Mouse (Mus musculus): Measurements from ENCODE around the gene Dbn1. TPM values are rescaled to one million over a fixed set of nuclear protein-coding genes. Genes with fewer than 3 reads are reported as not detected.

The Dbn1 gene
- polyA plus RNA-seq, 1 experiment from 2014 or later, result 372 TPM

DNA sequence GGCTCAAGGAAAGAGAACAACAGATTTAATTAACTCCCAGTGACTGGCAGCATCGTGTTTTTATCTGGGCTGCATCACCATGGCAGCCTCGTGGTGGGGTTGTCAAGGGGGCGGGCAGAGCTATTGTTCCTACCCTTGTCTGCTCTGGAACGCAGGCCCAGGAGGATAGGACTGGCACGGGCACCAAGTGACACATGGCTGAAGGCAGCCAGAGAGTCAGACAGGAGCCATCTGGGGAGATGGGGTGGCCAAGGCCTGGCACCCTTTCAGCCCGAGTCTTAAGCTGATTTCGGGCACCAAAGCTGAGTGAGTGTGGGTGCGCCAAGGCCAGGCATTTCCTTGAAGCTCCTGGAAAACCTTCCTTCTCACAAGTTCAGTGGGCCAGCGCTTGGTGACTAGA lies 17.5 kb downstream of the Dbn1 start:
- ATAC-seq (ENCODE audit: insufficient read depth, low FRiP score, low TSS enrichment) (no peak), DNase-seq (ENCODE audit: low spot score) (no peak)
- Histone ChIP-seq H3K9me3 (ENCODE audit: control insufficient read depth, low read length) (no peaks in the 10 kb centered on the region), H3K36me3 (ENCODE audit: control insufficient read depth, insufficient read depth, low read length) (peaks cover 8% of the 10 kb centered on the region), H3K27me3 (ENCODE audit: control insufficient read depth, insufficient read depth, low read length) (no peaks in the 10 kb centered on the region), H3K4me2 (ENCODE audit: low read depth) (no peak overlapping the region), H3K27ac (ENCODE audit: low read depth, low read length) (0 out of 2 replicates have a peak overlapping the region, but pooled peaks have one; percentile 50), H3K4me3 (ENCODE audit: low read depth, low read length) (no peak overlapping the region), H3K9ac (ENCODE audit: low read length) (0 out of 2 replicates have a peak overlapping the region, but pooled peaks have one; percentile 29), H3K4me1 (ENCODE audit: control insufficient read depth, insufficient read depth, low read length) (peaks cover 55% of the 10 kb centered on the region)
- WGBS, result 66% methylated on average over 9 of the region's 9 CpGs

DNA sequence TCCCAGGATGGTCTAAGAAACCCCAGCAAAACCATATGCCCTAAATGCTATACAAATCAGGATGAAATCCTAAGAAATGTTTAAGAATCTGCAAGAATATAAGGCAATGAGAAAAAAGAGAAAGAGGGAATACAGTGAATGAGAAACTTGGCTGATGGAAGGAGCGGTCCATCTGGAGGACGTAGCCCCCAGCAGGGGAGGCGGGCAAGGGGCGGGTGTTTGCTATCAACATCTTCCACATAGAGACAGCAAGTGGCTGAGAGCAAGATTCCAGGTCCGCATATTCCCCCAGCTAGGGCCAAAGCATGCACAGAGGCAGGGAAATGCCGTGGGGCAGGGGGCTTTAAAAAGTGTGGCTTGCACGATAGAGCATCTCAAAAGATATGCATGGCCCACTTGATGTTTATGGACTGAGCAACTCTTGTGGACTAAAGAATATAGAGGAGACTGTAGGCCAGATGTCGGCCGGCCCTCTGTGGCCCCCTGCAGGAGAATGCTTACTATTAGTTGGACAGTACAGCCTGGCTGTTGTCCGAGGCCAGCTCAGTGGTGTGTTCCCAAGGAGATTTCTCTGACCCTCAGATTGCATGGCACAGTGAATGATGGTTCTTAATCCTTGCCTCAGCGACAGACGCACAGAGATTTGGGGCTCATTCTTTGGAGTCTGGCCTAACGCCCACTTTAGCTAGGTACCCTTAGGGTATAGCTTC lies 18.9 kb downstream of the Dbn1 start:
- Histone ChIP-seq H3K36me3 (ENCODE audit: control insufficient read depth, insufficient read depth, low read length) (no peaks in the 10 kb centered on the region), H3K9me3 (ENCODE audit: control insufficient read depth, low read length) (no peaks in the 10 kb centered on the region), H3K4me1 (ENCODE audit: control insufficient read depth, insufficient read depth, low read length) (peaks cover 54% of the 10 kb centered on the region), H3K4me3 (ENCODE audit: low read depth, low read length) (no peak overlapping the region), H3K27ac (ENCODE audit: low read depth, low read length) (no peak overlapping the region), H3K4me2 (ENCODE audit: low read depth) (no peak overlapping the region), H3K9ac (ENCODE audit: low read length) (no peak overlapping the region), H3K27me3 (ENCODE audit: control insufficient read depth, insufficient read depth, low read length) (no peaks in the 10 kb centered on the region)
- ATAC-seq (ENCODE audit: insufficient read depth, low FRiP score, low TSS enrichment), result no peak
- peak; percentile 50 for DNase-seq (ENCODE audit: low spot score)
- WGBS, result 48% methylated on average over 13 of the region's 13 CpGs

DNA sequence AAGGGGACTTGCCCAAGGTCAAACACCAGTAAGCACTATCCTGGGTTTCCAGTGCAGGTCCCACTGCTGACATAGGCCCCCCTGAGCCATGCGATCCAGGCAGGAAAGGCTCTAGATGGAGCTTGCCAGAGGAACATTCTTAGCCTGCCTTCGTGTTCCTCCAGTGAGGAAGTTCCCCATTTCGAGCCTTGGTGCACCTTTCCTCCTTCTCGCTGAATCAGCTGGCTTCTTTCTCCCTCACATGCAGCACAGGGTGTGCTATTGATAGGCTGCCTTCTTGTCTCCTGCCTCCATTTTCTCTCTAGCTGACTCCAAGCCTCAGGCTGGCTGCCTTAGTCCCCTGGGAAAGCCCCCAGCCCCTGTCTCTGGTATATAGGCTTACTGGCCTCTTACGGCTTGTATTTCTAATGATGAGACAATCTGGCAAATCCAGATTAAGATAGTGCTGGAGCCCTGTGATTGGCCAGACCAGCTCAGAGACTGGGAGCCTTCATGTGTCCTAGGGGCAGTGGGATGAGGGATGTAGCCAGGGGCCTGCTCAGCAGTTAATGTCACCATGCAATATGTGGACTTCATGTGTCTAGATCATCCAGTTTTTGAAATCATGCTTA lies 22.0 kb downstream of the Dbn1 start:
- no peak for ATAC-seq (ENCODE audit: insufficient read depth, low FRiP score, low TSS enrichment)
- Histone ChIP-seq H3K36me3 (ENCODE audit: control insufficient read depth, insufficient read depth, low read length) (0 out of 2 replicates have a peak, but pooled peaks cover 2% of the 10 kb centered on the region), H3K4me1 (ENCODE audit: control insufficient read depth, insufficient read depth, low read length) (peaks cover 36% of the 10 kb centered on the region), H3K4me2 (ENCODE audit: low read depth) (peak overlapping the region; percentile 66), H3K9me3 (ENCODE audit: control insufficient read depth, low read length) (no peaks in the 10 kb centered on the region), H3K4me3 (ENCODE audit: low read depth, low read length) (no peak overlapping the region), H3K27ac (ENCODE audit: low read depth, low read length) (peak overlapping the region; percentile 84; the same call in 1 of the 2 replicates), H3K27me3 (ENCODE audit: control insufficient read depth, insufficient read depth, low read length) (no peaks in the 10 kb centered on the region), H3K9ac (ENCODE audit: low read length) (peak overlapping the region; percentile 69)
- no peak for DNase-seq (ENCODE audit: low spot score)
- 75% methylated on average over 5 of the region's 5 CpGs for WGBS

DNA sequence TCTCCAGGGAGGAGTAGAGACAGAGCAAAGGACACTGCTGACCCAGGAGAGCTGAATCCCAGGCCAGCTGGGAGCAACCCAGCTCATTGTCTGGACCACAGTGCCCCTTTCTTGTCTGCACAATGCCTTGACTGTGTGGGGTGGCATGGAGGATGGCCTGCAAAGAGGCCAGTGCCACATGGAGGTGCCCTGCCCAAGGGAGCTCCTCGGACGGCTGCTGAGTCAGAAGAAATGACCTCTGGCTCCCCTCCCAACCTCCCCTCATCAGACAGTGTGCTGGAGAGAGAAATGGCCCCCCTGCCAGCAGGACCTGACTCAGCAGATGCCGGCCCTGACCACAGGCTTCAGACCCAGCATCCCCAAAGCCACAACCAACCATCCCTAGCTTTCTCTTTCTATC lies 22.7 kb downstream of the Dbn1 start:
- H3K4me2 ChIP-seq (ENCODE audit: low read depth), result peak overlapping the region; percentile 66
- H3K9me3 ChIP-seq (ENCODE audit: control insufficient read depth, low read length), result no peaks in the 10 kb centered on the region
- H3K36me3 ChIP-seq (ENCODE audit: control insufficient read depth, insufficient read depth, low read length), result 0 out of 2 replicates have a peak, but pooled peaks cover 2% of the 10 kb centered on the region
- WGBS, result 4% methylated on average over 3 of the region's 3 CpGs
- peak overlapping the region; percentile 50 for H3K4me3 ChIP-seq (ENCODE audit: low read depth, low read length)
- H3K9ac ChIP-seq (ENCODE audit: low read length), result peak overlapping the region; percentile 69
- peaks cover 29% of the 10 kb centered on the region for H3K4me1 ChIP-seq (ENCODE audit: control insufficient read depth, insufficient read depth, low read length)
- ATAC-seq (ENCODE audit: insufficient read depth, low FRiP score, low TSS enrichment), result peak; percentile 36
- peak overlapping the region; percentile 84 for H3K27ac ChIP-seq (ENCODE audit: low read depth, low read length)
- peak; percentile 49 for DNase-seq (ENCODE audit: low spot score)
- no peaks in the 10 kb centered on the region for H3K27me3 ChIP-seq (ENCODE audit: control insufficient read depth, insufficient read depth, low read length)

DNA sequence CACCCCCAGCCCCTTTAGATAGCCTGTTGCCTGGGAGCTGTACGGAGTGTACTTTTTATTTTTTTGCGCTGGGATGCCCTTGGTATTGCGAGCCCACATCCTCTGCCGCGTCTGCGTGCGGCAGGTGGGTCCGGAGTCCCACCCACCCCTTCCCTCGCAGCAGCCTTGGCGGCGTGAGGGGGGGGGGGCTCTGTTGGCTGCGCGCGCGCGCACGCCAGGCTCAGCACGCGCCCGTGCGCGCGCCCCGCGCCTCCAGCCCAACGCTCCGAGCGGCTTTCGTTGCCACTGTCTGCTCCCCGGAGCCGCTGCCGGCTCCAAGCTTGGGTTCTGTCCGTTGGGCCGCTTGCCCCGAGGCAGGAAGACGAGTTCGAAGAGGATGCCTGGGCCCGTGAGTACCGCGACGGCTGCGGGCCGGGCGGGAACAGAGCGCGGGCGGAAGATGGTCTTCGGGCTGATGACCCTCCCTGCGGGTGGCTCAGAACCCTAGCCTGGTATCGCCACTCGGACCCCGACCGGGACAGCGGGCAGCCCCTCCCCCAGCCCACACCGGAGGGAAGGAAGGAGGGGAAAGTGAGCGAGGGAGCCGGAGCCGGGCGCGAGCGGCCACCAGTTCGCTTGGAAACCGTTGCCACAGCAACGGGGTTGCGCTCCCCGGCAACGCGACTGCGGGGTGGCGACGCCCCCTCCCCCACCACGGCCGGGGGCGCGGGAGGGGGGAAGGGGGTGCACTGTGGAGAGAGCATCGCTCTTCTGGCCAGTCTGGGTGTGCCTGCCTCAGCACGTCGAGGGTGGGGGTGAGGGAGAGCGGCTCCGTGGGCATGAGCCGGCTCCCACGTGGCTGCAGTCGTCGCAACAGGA lies 23.7 kb downstream of the Dbn1 start, which contains the start of gene Prr7:
Gene Prr7 (plus strand): TSS at position 241 of the 858 bp plus-strand sequence.
- Histone ChIP-seq H3K27ac (ENCODE audit: low read depth, low read length) (peak within 1 kb of the TSS; percentile 84), H3K9me3 (ENCODE audit: control insufficient read depth, low read length) (no peaks in the 10 kb centered on the region), H3K4me3 (ENCODE audit: low read depth, low read length) (peak within 1 kb of the TSS; percentile 50), H3K27me3 (ENCODE audit: control insufficient read depth, insufficient read depth, low read length) (no peaks in the 10 kb centered on the region), H3K9ac (ENCODE audit: low read length) (peak within 1 kb of the TSS; percentile 69), H3K4me1 (ENCODE audit: control insufficient read depth, insufficient read depth, low read length) (peaks cover 24% of the 10 kb centered on the region), H3K36me3 (ENCODE audit: control insufficient read depth, insufficient read depth, low read length) (peaks cover 6% of the 10 kb centered on the region), H3K4me2 (ENCODE audit: low read depth) (peak within 1 kb of the TSS; percentile 66)
- WGBS, result under 1% methylated on average over 65 of the region's 84 CpGs
- peak; percentile 83 for ATAC-seq (ENCODE audit: insufficient read depth, low FRiP score, low TSS enrichment)
- peak; percentile 88 for DNase-seq (ENCODE audit: low spot score)

DNA sequence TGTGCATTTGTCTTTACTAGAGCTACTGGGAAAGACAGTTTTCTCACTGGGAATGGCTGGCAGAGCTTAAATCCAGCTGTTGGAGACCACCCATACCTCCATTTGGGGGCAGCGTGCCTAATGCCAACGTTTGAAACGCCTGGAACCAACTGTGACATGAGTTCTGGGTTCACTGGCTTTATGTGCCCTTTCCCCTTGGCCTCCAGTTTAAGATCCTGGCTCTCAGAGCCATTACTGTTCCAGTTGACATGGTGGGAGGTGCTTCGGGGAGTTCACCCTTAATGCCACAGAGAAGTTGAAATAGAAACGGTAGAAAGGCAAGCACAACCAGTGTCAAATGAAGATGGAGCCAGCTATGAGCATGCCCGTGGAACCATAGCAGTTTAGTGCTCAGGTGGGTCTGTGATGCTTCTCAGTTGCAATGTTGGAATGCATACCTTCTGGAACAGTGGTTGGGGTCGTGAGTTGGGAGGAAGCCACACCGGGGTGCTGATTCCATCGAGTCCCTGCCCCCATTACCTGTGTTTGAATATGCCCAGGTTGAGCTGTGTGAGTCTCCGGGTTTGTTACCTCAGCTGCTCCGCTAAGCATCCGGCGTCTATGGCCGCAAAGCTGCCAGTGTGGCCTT lies 24.4 kb downstream of the Dbn1 start:
- 10% methylated on average over 14 of the region's 14 CpGs for WGBS
- Histone ChIP-seq H3K9me3 (ENCODE audit: control insufficient read depth, low read length) (no peaks in the 10 kb centered on the region), H3K4me1 (ENCODE audit: control insufficient read depth, insufficient read depth, low read length) (peaks cover 21% of the 10 kb centered on the region), H3K4me2 (ENCODE audit: low read depth) (peak overlapping the region; percentile 66), H3K27ac (ENCODE audit: low read depth, low read length) (peak overlapping the region; percentile 84; the same call in 1 of the 2 replicates), H3K9ac (ENCODE audit: low read length) (peak overlapping the region; percentile 69), H3K4me3 (ENCODE audit: low read depth, low read length) (peak overlapping the region; percentile 50), H3K27me3 (ENCODE audit: control insufficient read depth, insufficient read depth, low read length) (no peaks in the 10 kb centered on the region), H3K36me3 (ENCODE audit: control insufficient read depth, insufficient read depth, low read length) (peaks cover 12% of the 10 kb centered on the region)
- DNase-seq (ENCODE audit: low spot score), result no peak
- no peak for ATAC-seq (ENCODE audit: insufficient read depth, low FRiP score, low TSS enrichment)

DNA sequence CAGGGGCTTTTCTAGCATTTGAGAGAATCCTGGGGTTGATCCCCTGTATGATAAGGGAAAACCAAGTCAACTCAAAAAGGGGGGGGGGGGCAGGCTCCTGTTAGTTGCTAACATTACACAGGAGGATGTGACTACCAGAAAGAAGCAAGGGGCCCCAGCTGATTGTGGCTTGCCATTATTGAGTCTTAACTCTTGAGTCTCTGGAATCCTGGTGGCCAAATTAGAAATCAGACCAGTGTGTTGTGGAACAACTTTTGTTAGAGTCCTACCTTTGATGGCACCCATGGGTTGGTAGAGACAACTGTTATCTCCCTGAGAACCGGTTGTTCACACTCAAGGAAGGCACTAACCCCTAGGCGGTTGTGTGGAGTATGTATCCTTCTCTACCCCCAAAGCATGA lies 24.9 kb downstream of the Dbn1 start:
- peak overlapping the region; percentile 2; the same call in 1 of the 2 replicates for H3K4me3 ChIP-seq (ENCODE audit: low read depth, low read length)
- no peak for ATAC-seq (ENCODE audit: insufficient read depth, low FRiP score, low TSS enrichment)
- peaks cover 15% of the 10 kb centered on the region for H3K36me3 ChIP-seq (ENCODE audit: control insufficient read depth, insufficient read depth, low read length)
- H3K4me1 ChIP-seq (ENCODE audit: control insufficient read depth, insufficient read depth, low read length), result peaks cover 21% of the 10 kb centered on the region
- H3K9me3 ChIP-seq (ENCODE audit: control insufficient read depth, low read length), result no peaks in the 10 kb centered on the region
- H3K27me3 ChIP-seq (ENCODE audit: control insufficient read depth, insufficient read depth, low read length), result no peaks in the 10 kb centered on the region
- peak overlapping the region; percentile 66; the same call in 1 of the 2 replicates for H3K4me2 ChIP-seq (ENCODE audit: low read depth)
- 49% methylated on average over 2 of the region's 2 CpGs for WGBS
- no peak overlapping the region for H3K9ac ChIP-seq (ENCODE audit: low read length)
- no peak overlapping the region for H3K27ac ChIP-seq (ENCODE audit: low read depth, low read length)
- DNase-seq (ENCODE audit: low spot score), result no peak

All from neural tube, embryonic 11.5 days (tissue).